Mouse (Mus musculus) embryo, embryonic 10 days (tissue): Measurements from ENCODE around the gene Trim65.
A peak's percentile ranks its signal among the peaks of the same experiment; 100 is the strongest.

Experiments
- DNase-seq: peaks from one replicate; pipeline ENCODE4 v3.0.0-alpha.2; 2015; ENCODE audit warnings: low spot score

The Trim65 gene

GRCm38 (mm10) chr11:116088741-116089394 lies 42.1 kb downstream of the Trim65 start:
- no peak for DNase-seq

GRCm38 (mm10) chr11:116088188-116088587 lies 42.7 kb downstream of the Trim65 start:
- no peak for DNase-seq

- DNase-seq: peak; percentile 91
Measured at GRCm38 (mm10) chr11:116087194-116088130, 43.5 kb downstream of the Trim65 start.

- DNase-seq: peak; percentile 99
Measured at GRCm38 (mm10) chr11:116086258-116087193, 44.4 kb downstream of the Trim65 start, which contains the start of gene Wbp2. TSS of gene Wbp2 (minus strand) at chr11:116086995.

GRCm38 (mm10) chr11:116084166-116084565 lies 46.8 kb downstream of the Trim65 start:
- no peak for DNase-seq

- DNase-seq: no peak
Measured at GRCm38 (mm10) chr11:116083096-116083672, 47.7 kb downstream of the Trim65 start.

GRCm38 (mm10) chr11:116081081-116081480 lies 49.8 kb downstream of the Trim65 start:
- DNase-seq: peak; percentile 69

GRCm38 (mm10) chr11:116079511-116079910 lies 51.4 kb downstream of the Trim65 start:
- DNase-seq: no peak

GRCm38 (mm10) chr11:116078676-116079320 lies 52.1 kb downstream of the Trim65 start:
- DNase-seq: peak; percentile 85

GRCm38 (mm10) chr11:116078221-116078620 lies 52.7 kb downstream of the Trim65 start:
- peak; percentile 65 for DNase-seq

GRCm38 (mm10) chr11:116077446-116078204 lies 53.3 kb downstream of the Trim65 start, which contains the start of gene Unc13d:
TSS of gene Unc13d (minus strand) at chr11:116077961.
- no peak for DNase-seq

GRCm38 (mm10) chr11:116076836-116077235 lies 54.1 kb downstream of the Trim65 start:
- no peak for DNase-seq

GRCm38 (mm10) chr11:116076266-116076540 lies 54.7 kb downstream of the Trim65 start:
- no peak for DNase-seq

- DNase-seq: no peak
Measured at GRCm38 (mm10) chr11:116075539-116076265, 55.2 kb downstream of the Trim65 start.

GRCm38 (mm10) chr11:116074436-116074991 lies 56.4 kb downstream of the Trim65 start:
- no peak for DNase-seq

GRCm38 (mm10) chr11:116072608-116073007 lies 58.3 kb downstream of the Trim65 start:
- no peak for DNase-seq
